Comparison of ENCODE assay signal across 24 mouse cellular contexts in the genomic region with DNA sequence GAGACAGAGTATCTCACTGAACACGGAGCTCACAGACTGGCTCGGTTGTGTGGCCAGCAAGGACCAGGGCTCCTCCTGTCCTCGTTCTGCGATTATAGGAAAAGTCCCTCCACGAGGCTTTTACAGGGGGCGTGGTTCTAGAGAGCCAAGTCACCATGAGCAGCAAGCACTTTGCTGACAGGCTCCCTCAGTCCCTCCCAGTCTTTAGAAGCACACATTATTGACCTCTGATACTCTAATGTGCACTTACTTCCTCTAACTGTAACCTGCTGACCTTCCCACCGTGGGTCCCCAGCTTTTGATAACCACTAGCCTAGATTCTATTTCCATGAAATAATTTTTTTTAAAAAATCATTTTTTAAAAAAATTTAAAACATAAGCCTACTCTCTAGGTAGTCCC. TPM values are rescaled to one million over a fixed set of nuclear protein-coding genes. Genes with fewer than 3 reads are reported as not detected.
DNase-seq lines count a peak whose midpoint lies in the region; ATAC-seq and TF ChIP-seq lines count a peak whose summit lies in the region.
"Had no signal": no experiment of that assay in that cellular context is flagged by ENCODE, and none has a peak within 500 bp of the region (broad histone marks: within the 10 kb centered on the region; RNA-seq: fewer than 3 reads in every experiment).

No protein-coding gene starts in this region.

- no peaks in the 10 kb centered on the region for H3K36me3 ChIP-seq in heart, embryonic 11.5 days (ENCODE audit: control insufficient read depth, insufficient read depth, low read length)
- no peaks in the 10 kb centered on the region for H3K36me3 ChIP-seq in intestine, embryonic 15.5 days
- no peaks in the 10 kb centered on the region for H3K36me3 ChIP-seq in intestine, postnatal 0 days (ENCODE audit: control insufficient read depth, insufficient read depth)
- H3K36me3 ChIP-seq in stomach, postnatal 0 days (ENCODE audit: control insufficient read depth, insufficient read depth, low read length), result no peaks in the 10 kb centered on the region
- H3K36me3 ChIP-seq in thymus, adult 2 months (ENCODE audit: control insufficient read depth, insufficient read depth, low read length), result no peaks in the 10 kb centered on the region
- H3K36me3 ChIP-seq: embryonic facial prominence, embryonic 10.5 days; embryonic facial prominence, embryonic 12.5 days; forebrain, embryonic 10.5 days; forebrain, embryonic 12.5 days; G1E had no signal

- TF ChIP-seq EP300 in stomach, postnatal 0 days (optimal IDR thresholded peaks at IDR 0.05), result no peak

- no peak overlapping the region for H3K4me3 ChIP-seq in heart, embryonic 11.5 days (ENCODE audit: low read depth, low read length)
- no peak overlapping the region for H3K4me3 ChIP-seq in intestine, embryonic 15.5 days (replicated peaks)
- no peak overlapping the region for H3K4me3 ChIP-seq in intestine, postnatal 0 days (ENCODE audit: low read depth, low read length)
- H3K4me3 ChIP-seq in stomach, postnatal 0 days (ENCODE audit: low read depth, low read length), result no peak overlapping the region
- no peak overlapping the region for H3K4me3 ChIP-seq in thymus, adult 2 months (ENCODE audit: control insufficient read depth, insufficient read depth, low read length)
- H3K4me3 ChIP-seq: embryonic facial prominence, embryonic 10.5 days; embryonic facial prominence, embryonic 12.5 days; forebrain, embryonic 10.5 days; forebrain, embryonic 12.5 days had no signal

- WGBS in heart, embryonic 11.5 days (ENCODE audit: insufficient replicate concordance), result 50% methylated on average over 7 of the region's 7 CpGs
- WGBS in intestine, embryonic 15.5 days, result 58% methylated on average over 7 of the region's 7 CpGs
- 41% methylated on average over 7 of the region's 7 CpGs for WGBS in intestine, postnatal 0 days
- 43% methylated on average over 7 of the region's 7 CpGs for WGBS in stomach, postnatal 0 days
- 62% methylated on average over 7 of the region's 7 CpGs for WGBS in thymus, adult 2 months

- no peak for ATAC-seq in heart, embryonic 11.5 days (replicated peaks; ENCODE audit: insufficient number of reproducible peaks, low FRiP score, low TSS enrichment)
- ATAC-seq in intestine, embryonic 15.5 days, result peak; percentile 47; the same call in 1 of the 2 replicates
- peak; percentile 49; the same call in 1 of the 2 replicates for ATAC-seq in intestine, postnatal 0 days
- ATAC-seq in stomach, postnatal 0 days (ENCODE audit: low FRiP score, low TSS enrichment), result peak; percentile 67
- ATAC-seq: activated CD4-positive, CD25-positive, alpha-beta regulatory T cell, adult 4 months; CD4-positive, CD25-positive, alpha-beta regulatory T cell, adult 4 months; forebrain, embryonic 14.5 days; Patski had no signal

- no peaks in the 10 kb centered on the region for H3K4me1 ChIP-seq in heart, embryonic 11.5 days (ENCODE audit: control insufficient read depth, insufficient read depth, low read length)
- no peaks in the 10 kb centered on the region for H3K4me1 ChIP-seq in intestine, embryonic 15.5 days (replicated peaks)
- H3K4me1 ChIP-seq in intestine, postnatal 0 days (replicated peaks; ENCODE audit: control insufficient read depth, insufficient read depth, low read length), result no peaks in the 10 kb centered on the region
- no peaks in the 10 kb centered on the region for H3K4me1 ChIP-seq in stomach, postnatal 0 days (replicated peaks; ENCODE audit: control insufficient read depth, insufficient read depth)
- H3K4me1 ChIP-seq in thymus, adult 2 months (replicated peaks; ENCODE audit: control insufficient read depth, insufficient read depth, low read length), result no peaks in the 10 kb centered on the region
- H3K4me1 ChIP-seq: embryonic facial prominence, embryonic 12.5 days; forebrain, embryonic 10.5 days; forebrain, embryonic 12.5 days had no signal

- H3K4me2 ChIP-seq in heart, embryonic 11.5 days, result no peak overlapping the region
- no peak overlapping the region for H3K4me2 ChIP-seq in intestine, embryonic 15.5 days (replicated peaks)
- H3K4me2 ChIP-seq in intestine, postnatal 0 days (replicated peaks; ENCODE audit: low read depth), result no peak overlapping the region
- no peak overlapping the region for H3K4me2 ChIP-seq in stomach, postnatal 0 days (replicated peaks; ENCODE audit: low read depth)
- H3K4me2 ChIP-seq: embryonic facial prominence, embryonic 12.5 days; forebrain, embryonic 12.5 days had no signal

- H3K27me3 ChIP-seq in heart, embryonic 11.5 days (ENCODE audit: control insufficient read depth, insufficient read depth, low read length), result no peaks in the 10 kb centered on the region
- no peaks in the 10 kb centered on the region for H3K27me3 ChIP-seq in intestine, embryonic 15.5 days (replicated peaks)
- H3K27me3 ChIP-seq in intestine, postnatal 0 days (replicated peaks; ENCODE audit: control insufficient read depth, insufficient read depth, low read length), result no peaks in the 10 kb centered on the region
- H3K27me3 ChIP-seq in stomach, postnatal 0 days (ENCODE audit: control insufficient read depth, insufficient read depth, low read length), result no peaks in the 10 kb centered on the region
- H3K27me3 ChIP-seq in thymus, adult 2 months (ENCODE audit: control insufficient read depth, insufficient read depth, low read length), result no peaks in the 10 kb centered on the region
- H3K27me3 ChIP-seq: CH12.LX; embryonic facial prominence, embryonic 12.5 days; forebrain, embryonic 12.5 days; Patski had no signal

- TF ChIP-seq CTCF in intestine, postnatal 0 days (IDR thresholded peaks at IDR 0.05; ENCODE audit: low read depth), result no peak
- no peak for TF ChIP-seq CTCF in stomach, postnatal 0 days (IDR thresholded peaks at IDR 0.05; ENCODE audit: low read depth)
- TF ChIP-seq CTCF in thymus, adult 2 months (IDR thresholded peaks at IDR 0.05; ENCODE audit: borderline replicate concordance, control insufficient read depth, extremely low read depth, insufficient read depth, low read length, poor library complexity), result no peak

- peak; percentile 49 for DNase-seq in heart, adult 11 months
- DNase-seq in stomach, postnatal 0 days (ENCODE audit: low spot score), result peak; percentile 30
- DNase-seq in retina, postnatal 1 day, result no peak
- DNase-seq in thymus, adult 2 months, result no peak
- DNase-seq: adrenal gland, adult 8-10 months; adrenal gland, postnatal 14 days; adrenal gland, postnatal 36 days; cerebellum, adult 11-12 months; cerebellum, adult 2 months; cerebellum, adult 9-10 months; cerebellum, postnatal 25 days had no signal

- TF ChIP-seq POLR2A in thymus, adult 2 months (IDR thresholded peaks at IDR 0.05; ENCODE audit: control insufficient read depth, extremely low read depth, insufficient read depth, low read length, poor library complexity), result no peak

- H3K27ac ChIP-seq in heart, embryonic 11.5 days (ENCODE audit: low read depth, low read length), result no peak overlapping the region
- H3K27ac ChIP-seq in intestine, embryonic 15.5 days, result no peak overlapping the region
- no peak overlapping the region for H3K27ac ChIP-seq in intestine, postnatal 0 days (ENCODE audit: low read depth, low read length)
- H3K27ac ChIP-seq in stomach, postnatal 0 days (replicated peaks), result no peak overlapping the region
- no peak overlapping the region for H3K27ac ChIP-seq in thymus, adult 2 months (ENCODE audit: control insufficient read depth, insufficient read depth, low read length)
- H3K27ac ChIP-seq: embryonic facial prominence, embryonic 10.5 days; embryonic facial prominence, embryonic 12.5 days; forebrain, embryonic 10.5 days; forebrain, embryonic 12.5 days had no signal

- H3K9me3 ChIP-seq in heart, embryonic 11.5 days (replicated peaks; ENCODE audit: control insufficient read depth, low read length), result no peaks in the 10 kb centered on the region
- no peaks in the 10 kb centered on the region for H3K9me3 ChIP-seq in intestine, embryonic 15.5 days
- H3K9me3 ChIP-seq in intestine, postnatal 0 days (ENCODE audit: control insufficient read depth), result no peaks in the 10 kb centered on the region
- no peaks in the 10 kb centered on the region for H3K9me3 ChIP-seq in stomach, postnatal 0 days (ENCODE audit: control insufficient read depth, low read length)
- H3K9me3 ChIP-seq: embryonic facial prominence, embryonic 10.5 days; embryonic facial prominence, embryonic 12.5 days; forebrain, embryonic 10.5 days; forebrain, embryonic 12.5 days; G1E had no signal

- no peak overlapping the region for H3K9ac ChIP-seq in heart, embryonic 11.5 days (ENCODE audit: low read depth, low read length)
- H3K9ac ChIP-seq in intestine, embryonic 15.5 days, result no peak overlapping the region
- H3K9ac ChIP-seq in intestine, postnatal 0 days (ENCODE audit: low read depth, low read length), result no peak overlapping the region
- H3K9ac ChIP-seq in stomach, postnatal 0 days (ENCODE audit: low read length), result no peak overlapping the region
- H3K9ac ChIP-seq: embryonic facial prominence, embryonic 12.5 days; forebrain, embryonic 12.5 days had no signal

RNA-seq across cellular contexts. Expression of gene Cfap221, which starts 37.1 kb away (rescaled TPM):
- polyA plus RNA-seq in heart, embryonic 11.5 days (2014; fragmentation: Nextera tagmentation; extraction: Ambion mirVana), result 0.17 TPM in 1 of 2 replicates, not detected in the other
- not detected in 2 replicates for polyA plus RNA-seq in intestine, embryonic 15.5 days (2015; fragmentation: Nextera tagmentation; extraction: Ambion mirVana)
- polyA plus RNA-seq in intestine, postnatal 0 days (2015; fragmentation: Nextera tagmentation; extraction: Ambion mirVana), result 0.09 TPM in 1 of 2 replicates, not detected in the other
- 0.07 and 0.11 TPM in 2 replicates for polyA plus RNA-seq in stomach, postnatal 0 days (2015; fragmentation: Nextera tagmentation; extraction: Ambion mirVana)
- polyA plus RNA-seq in thymus, adult 2 months (2012; rRNA removed), result not detected in 2 replicates
- polyA plus RNA-seq: activated CD4-positive, CD25-positive, alpha-beta regulatory T cell, adult 4 months; CD4-positive, CD25-positive, alpha-beta regulatory T cell, adult 4 months; embryonic facial prominence, embryonic 10.5 days; forebrain, embryonic 12.5 days; G1E had no signal

RNA-seq across cellular contexts. Expression of gene Sctr, which starts 46.8 kb away (rescaled TPM):
- 0.15 TPM in 1 of 2 replicates, not detected in the other for polyA plus RNA-seq in heart, embryonic 11.5 days (2014; fragmentation: Nextera tagmentation; extraction: Ambion mirVana)
- 0.72 and 0.90 TPM in 2 replicates for polyA plus RNA-seq in intestine, embryonic 15.5 days (2015; fragmentation: Nextera tagmentation; extraction: Ambion mirVana)
- polyA plus RNA-seq in intestine, postnatal 0 days (2015; fragmentation: Nextera tagmentation; extraction: Ambion mirVana), result 0.98 and 0.99 TPM in 2 replicates
- polyA plus RNA-seq in stomach, postnatal 0 days (2015; fragmentation: Nextera tagmentation; extraction: Ambion mirVana), result 3.0 and 4.6 TPM in 2 replicates
- polyA plus RNA-seq in thymus, adult 2 months (2012; rRNA removed), result 0.96 TPM in 2 replicates
- polyA plus RNA-seq: G1E had no signal

RNA-seq across cellular contexts. Expression of gene Tmem177, which starts 46.9 kb away (rescaled TPM):
- 6.3 and 6.4 TPM in 2 replicates for polyA plus RNA-seq in heart, embryonic 11.5 days (2014; fragmentation: Nextera tagmentation; extraction: Ambion mirVana)
- 6.5 TPM in 2 replicates for polyA plus RNA-seq in intestine, embryonic 15.5 days (2015; fragmentation: Nextera tagmentation; extraction: Ambion mirVana)
- polyA plus RNA-seq in intestine, postnatal 0 days (2015; fragmentation: Nextera tagmentation; extraction: Ambion mirVana), result 4.3 and 4.4 TPM in 2 replicates
- 4.2 TPM in 2 replicates for polyA plus RNA-seq in stomach, postnatal 0 days (2015; fragmentation: Nextera tagmentation; extraction: Ambion mirVana)
- polyA plus RNA-seq in thymus, adult 2 months (2012; rRNA removed), result 6.9 and 7.5 TPM in 2 replicates

Comparison
In these comparisons a context has a peak if more than half of its experiments do, and no peak if none do; other contexts are left out.
1. DNase-seq: peak in heart, adult 11 months (single experiment) and stomach, postnatal 0 days (single experiment); none in retina, postnatal 1 day (single experiment) and thymus, adult 2 months (single experiment).